Mouse (Mus musculus) heart, adult 2 months (tissue): ENCODE measurements around the gene Jmjd6.

Experiments used
- CTCF ChIP-seq: fragments of 200-600 bp; IDR thresholded peaks from 2 replicates; pipeline ENCODE4 v1.8.1; 2022; ENCODE audit warnings: antibody characterized with exemption, mild to moderate bottlenecking, moderate library complexity
- POLR2A ChIP-seq: fragments of 200-500 bp; IDR thresholded peaks from 2 replicates; pipeline ENCODE4 v1.6.1; 2011; ENCODE audit warnings: mild to moderate bottlenecking, low read depth, low read length, control low read depth; ENCODE audit not compliant: insufficient read depth

DNA sequence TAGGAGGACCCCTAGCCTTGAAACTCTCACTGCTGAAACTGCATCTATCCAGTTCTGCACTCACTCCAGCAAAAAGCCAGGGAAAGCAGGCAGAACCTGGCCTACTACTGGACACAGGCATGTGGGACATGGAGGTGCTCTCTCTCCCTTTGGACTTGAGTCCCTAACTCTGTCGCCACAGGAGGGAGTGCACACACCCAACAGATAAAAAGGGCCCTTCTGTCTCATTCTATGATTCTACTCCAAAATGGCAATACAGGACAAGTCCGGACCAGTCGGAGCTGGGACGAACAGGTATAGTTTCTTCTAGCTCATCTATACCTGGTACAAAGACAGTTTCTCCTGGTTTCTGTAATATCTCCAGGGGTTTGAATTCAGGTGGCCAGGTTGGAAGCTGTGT, 2.5 kb downstream of the Jmjd6 start:
- TF ChIP-seq CTCF: no peak
- TF ChIP-seq POLR2A: no peak
